Comparison of ENCODE assay signal across 25 mouse cellular contexts in the genomic region with DNA sequence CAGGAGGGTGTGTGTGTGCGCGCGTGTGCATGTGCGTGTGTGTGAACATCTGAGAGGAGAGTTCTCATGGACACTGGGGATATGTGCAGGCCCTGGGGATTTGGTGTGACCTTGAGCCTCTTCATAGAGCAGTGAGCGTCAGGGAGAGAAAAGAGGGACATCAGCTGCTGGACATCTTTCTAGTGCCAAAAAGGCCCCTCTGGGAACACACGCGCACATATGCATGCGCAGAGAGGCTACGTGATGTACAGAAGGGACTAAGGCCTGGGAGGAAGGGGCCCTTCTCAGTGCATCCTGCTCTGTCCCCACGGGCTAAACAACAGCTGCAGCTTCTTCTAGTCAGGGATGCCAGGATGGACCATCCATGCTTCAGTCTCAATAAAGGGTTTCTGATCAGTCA. TPM values are rescaled to one million over a fixed set of nuclear protein-coding genes. Genes with fewer than 3 reads are reported as not detected.
DNase-seq lines count a peak whose midpoint lies in the region; ATAC-seq and TF ChIP-seq lines count a peak whose summit lies in the region.
"Had no signal": no experiment of that assay in that cellular context is flagged by ENCODE, and none has a peak within 500 bp of the region (broad histone marks: within the 10 kb centered on the region; RNA-seq: fewer than 3 reads in every experiment).

No protein-coding gene starts in this region.

- intact Hi-C loops in heart, postnatal 10 days (cut with DNase I), result no loop called here
- intact Hi-C loops in heart, postnatal 14 days (cut with DNase I), result no loop called here

- H3K4me2 ChIP-seq in heart, postnatal 0 days (ENCODE audit: low read depth, low read length), result no peak overlapping the region
- H3K4me2 ChIP-seq in heart, embryonic 12.5 days, result no peak overlapping the region
- H3K4me2 ChIP-seq in hindbrain, embryonic 14.5 days (replicated peaks), result no peak overlapping the region
- H3K4me2 ChIP-seq: heart, embryonic 13.5 days; hindbrain, embryonic 12.5 days; intestine, embryonic 15.5 days; midbrain, embryonic 11.5 days; neural tube, embryonic 13.5 days; stomach, embryonic 15.5 days had no signal

- no peak overlapping the region for H3K9ac ChIP-seq in heart, postnatal 0 days (replicated peaks; ENCODE audit: low read depth, low read length)
- H3K9ac ChIP-seq in heart, embryonic 12.5 days, result no peak overlapping the region
- no peak overlapping the region for H3K9ac ChIP-seq in hindbrain, embryonic 14.5 days
- H3K9ac ChIP-seq: forebrain, postnatal 0 days; heart, embryonic 13.5 days; hindbrain, embryonic 12.5 days; intestine, embryonic 15.5 days; liver, embryonic 14.5 days; neural tube, embryonic 13.5 days; stomach, embryonic 15.5 days had no signal

- H3K27me3 ChIP-seq in heart, postnatal 0 days (ENCODE audit: control insufficient read depth, insufficient read depth, low read length), result no peaks in the 10 kb centered on the region
- no peaks in the 10 kb centered on the region for H3K27me3 ChIP-seq in heart, embryonic 12.5 days (replicated peaks)
- no peaks in the 10 kb centered on the region for H3K27me3 ChIP-seq in hindbrain, embryonic 14.5 days (ENCODE audit: control insufficient read depth, insufficient read depth, low read length)
- H3K27me3 ChIP-seq: heart, embryonic 13.5 days; hindbrain, embryonic 12.5 days; intestine, embryonic 15.5 days; neural tube, embryonic 13.5 days; stomach, embryonic 15.5 days had no signal

- no peaks in the 10 kb centered on the region for H3K9me3 ChIP-seq in heart, postnatal 0 days (replicated peaks; ENCODE audit: control insufficient read depth, low read length)
- no peaks in the 10 kb centered on the region for H3K9me3 ChIP-seq in heart, embryonic 12.5 days (replicated peaks)
- H3K9me3 ChIP-seq in hindbrain, embryonic 14.5 days (ENCODE audit: control insufficient read depth, low read length), result no peaks in the 10 kb centered on the region
- H3K9me3 ChIP-seq: forebrain, embryonic 10.5 days; heart, embryonic 13.5 days; hindbrain, embryonic 12.5 days; intestine, embryonic 15.5 days; neural tube, embryonic 13.5 days; stomach, embryonic 15.5 days had no signal

- TF ChIP-seq CTCF in heart, postnatal 0 days (IDR thresholded peaks at IDR 0.05; ENCODE audit: low read depth), result no peak

- peak overlapping the region; percentile 37; the same call in 1 of the 2 replicates for H3K27ac ChIP-seq in heart, postnatal 0 days (ENCODE audit: low read depth)
- H3K27ac ChIP-seq in heart, embryonic 12.5 days (ENCODE audit: poor library complexity, severe bottlenecking), result no peak overlapping the region
- H3K27ac ChIP-seq in hindbrain, embryonic 14.5 days, result no peak overlapping the region
- H3K27ac ChIP-seq: forebrain, embryonic 10.5 days; heart, embryonic 13.5 days; hindbrain, embryonic 12.5 days; intestine, embryonic 15.5 days; liver, embryonic 14.5 days; neural tube, embryonic 13.5 days; stomach, embryonic 15.5 days had no signal

- ATAC-seq in heart, postnatal 0 days (ENCODE audit: insufficient read depth, low read depth), result peak; percentile 24; the same call in 1 of the 2 replicates
- ATAC-seq in heart, embryonic 12.5 days (ENCODE audit: insufficient number of reproducible peaks, low FRiP score), result no peak
- ATAC-seq in hindbrain, embryonic 14.5 days (ENCODE audit: low FRiP score), result no peak
- ATAC-seq: forebrain, postnatal 0 days; intestine, embryonic 15.5 days had no signal

- no peak overlapping the region for H3K4me3 ChIP-seq in heart, postnatal 0 days (ENCODE audit: low read depth, low read length)
- H3K4me3 ChIP-seq in heart, embryonic 12.5 days, result no peak overlapping the region
- H3K4me3 ChIP-seq in hindbrain, embryonic 14.5 days (replicated peaks; ENCODE audit: low read length), result no peak overlapping the region
- H3K4me3 ChIP-seq: forebrain, embryonic 10.5 days; heart, embryonic 13.5 days; hindbrain, embryonic 12.5 days; intestine, embryonic 15.5 days; neural tube, embryonic 13.5 days; stomach, embryonic 15.5 days had no signal

- peak; percentile 10 for DNase-seq in heart, postnatal 0 days (ENCODE audit: low spot score)
- peak; percentile 45 to 47 for DNase-seq in heart, postnatal 10 days
- DNase-seq in heart, postnatal 14 days, result peak; percentile 27 to 43
- DNase-seq in lung, postnatal 36 days, result peak; percentile 29
- no peak for DNase-seq in hindbrain, embryonic 14.5 days (ENCODE audit: low spot score)
- no peak for DNase-seq in cerebellum, adult 8-10 months
- DNase-seq: adrenal gland, adult 2 months; cerebellum, adult 2 months; forebrain, postnatal 0 days; kidney, adult 9 months had no signal

- H3K36me3 ChIP-seq in heart, postnatal 0 days (replicated peaks; ENCODE audit: control insufficient read depth, insufficient read depth, low read length), result peaks cover 20% of the 10 kb centered on the region; the same call in 1 of the 2 replicates
- H3K36me3 ChIP-seq in heart, embryonic 12.5 days, result peaks cover 29% of the 10 kb centered on the region
- H3K36me3 ChIP-seq in hindbrain, embryonic 14.5 days (replicated peaks; ENCODE audit: control insufficient read depth, insufficient read depth), result peaks cover 30% of the 10 kb centered on the region

- TF ChIP-seq EP300 in heart, postnatal 0 days (IDR thresholded peaks at IDR 0.05; ENCODE audit: low read depth), result no peak

- WGBS in heart, postnatal 0 days, result 81% methylated on average over 10 of the region's 10 CpGs
- WGBS in heart, embryonic 12.5 days, result 90% methylated on average over 10 of the region's 10 CpGs
- 76% methylated on average over 10 of the region's 10 CpGs for WGBS in hindbrain, embryonic 14.5 days

- H3K4me1 ChIP-seq in heart, postnatal 0 days (ENCODE audit: control insufficient read depth, insufficient read depth), result peaks cover 8% of the 10 kb centered on the region; the same call in 1 of the 2 replicates
- no peaks in the 10 kb centered on the region for H3K4me1 ChIP-seq in heart, embryonic 12.5 days (replicated peaks)
- H3K4me1 ChIP-seq in hindbrain, embryonic 14.5 days (replicated peaks; ENCODE audit: control insufficient read depth, insufficient read depth, low read length), result no peaks in the 10 kb centered on the region
- H3K4me1 ChIP-seq: forebrain, embryonic 10.5 days; intestine, embryonic 15.5 days had no signal

RNA-seq across cellular contexts. Expression of a gene that starts 1.4 kb away (rescaled TPM):
- total RNA-seq in heart, postnatal 0 days (2014; rRNA removed; ENCODE audit: low replicate concordance), result 4.6 and 38.7 TPM in 2 replicates
- polyA plus RNA-seq in heart, postnatal 0 days (2015; fragmentation: Nextera tagmentation; extraction: Ambion mirVana), result 11.7 and 13.2 TPM in 2 replicates
- polyA plus RNA-seq in heart, embryonic 12.5 days (2016; fragmentation: Nextera tagmentation; extraction: Ambion mirVana), result not detected in 2 replicates
- 10 to 100 TPM; 19.0 to 23.1 TPM for total RNA-seq in heart, postnatal 10 days (2021)
- total RNA-seq in heart, postnatal 14 days (2021), result 10 to 100 TPM; 20.4 to 25.4 TPM
- polyA plus RNA-seq in hindbrain, embryonic 14.5 days (2014; fragmentation: Nextera tagmentation; extraction: Ambion mirVana), result 9.4 and 9.8 TPM in 2 replicates
- polyA plus RNA-seq: forebrain, embryonic 10.5 days; heart, embryonic 13.5 days; hindbrain, embryonic 12.5 days; liver, embryonic 14.5 days; midbrain, embryonic 11.5 days had no signal

RNA-seq across cellular contexts. Expression of a gene that starts 14.7 kb away (rescaled TPM):
- 19.2 and 29.4 TPM in 2 replicates for total RNA-seq in heart, postnatal 0 days (2014; rRNA removed; ENCODE audit: low replicate concordance)
- polyA plus RNA-seq in heart, postnatal 0 days (2015; fragmentation: Nextera tagmentation; extraction: Ambion mirVana), result 41.1 and 42.7 TPM in 2 replicates
- polyA plus RNA-seq in heart, embryonic 12.5 days (2016; fragmentation: Nextera tagmentation; extraction: Ambion mirVana), result 69.9 and 72.1 TPM in 2 replicates
- total RNA-seq in heart, postnatal 10 days (2021), result 10 to 100 TPM; 57.7 to 74.8 TPM
- total RNA-seq in heart, postnatal 14 days (2021), result 10 to 100 TPM; 37.7 to 42.6 TPM
- 31.2 and 34.3 TPM in 2 replicates for polyA plus RNA-seq in hindbrain, embryonic 14.5 days (2014; fragmentation: Nextera tagmentation; extraction: Ambion mirVana)

RNA-seq across cellular contexts. Expression of a gene that starts 46.6 kb away (rescaled TPM):
- 36.6 and 42.6 TPM in 2 replicates for total RNA-seq in heart, postnatal 0 days (2014; rRNA removed; ENCODE audit: low replicate concordance)
- 56.7 and 59.1 TPM in 2 replicates for polyA plus RNA-seq in heart, postnatal 0 days (2015; fragmentation: Nextera tagmentation; extraction: Ambion mirVana)
- polyA plus RNA-seq in heart, embryonic 12.5 days (2016; fragmentation: Nextera tagmentation; extraction: Ambion mirVana), result 145 and 146 TPM in 2 replicates
- total RNA-seq in heart, postnatal 10 days (2021), result 10 to 100 TPM; 48.5 to 59.2 TPM
- 10 to 100 TPM; 39.2 to 40.5 TPM for total RNA-seq in heart, postnatal 14 days (2021)
- 110 and 123 TPM in 2 replicates for polyA plus RNA-seq in hindbrain, embryonic 14.5 days (2014; fragmentation: Nextera tagmentation; extraction: Ambion mirVana)

RNA-seq across cellular contexts. Expression of a gene that starts 46.8 kb away (rescaled TPM):
- not detected in 2 replicates for total RNA-seq in heart, postnatal 0 days (2014; rRNA removed; ENCODE audit: low replicate concordance)
- 0.66 and 0.75 TPM in 2 replicates for polyA plus RNA-seq in heart, postnatal 0 days (2015; fragmentation: Nextera tagmentation; extraction: Ambion mirVana)
- polyA plus RNA-seq in heart, embryonic 12.5 days (2016; fragmentation: Nextera tagmentation; extraction: Ambion mirVana), result 0.42 and 0.71 TPM in 2 replicates
- total RNA-seq in heart, postnatal 10 days (2021), result under 1 TPM; 0.14 to 0.15 TPM
- under 1 TPM; 0.14 to 0.22 TPM for total RNA-seq in heart, postnatal 14 days (2021)
- polyA plus RNA-seq in hindbrain, embryonic 14.5 days (2014; fragmentation: Nextera tagmentation; extraction: Ambion mirVana), result 2.2 and 2.8 TPM in 2 replicates
- polyA plus RNA-seq: spleen, adult 2 months had no signal

RNA-seq across cellular contexts. Expression of a gene that starts 50.8 kb away (rescaled TPM):
- total RNA-seq in heart, postnatal 0 days (2014; rRNA removed; ENCODE audit: low replicate concordance), result not detected in 2 replicates
- polyA plus RNA-seq in heart, postnatal 0 days (2015; fragmentation: Nextera tagmentation; extraction: Ambion mirVana), result not detected in 2 replicates
- polyA plus RNA-seq in heart, embryonic 12.5 days (2016; fragmentation: Nextera tagmentation; extraction: Ambion mirVana), result not detected in 2 replicates
- total RNA-seq in heart, postnatal 10 days (2021), result not detected
- not detected for total RNA-seq in heart, postnatal 14 days (2021)
- 0.12 TPM in 1 of 2 replicates, not detected in the other for polyA plus RNA-seq in hindbrain, embryonic 14.5 days (2014; fragmentation: Nextera tagmentation; extraction: Ambion mirVana)
- total RNA-seq: adrenal gland, adult 2 months; layer of hippocampus, postnatal 10 days; left cerebral cortex, postnatal 10 days had no signal
- polyA plus RNA-seq: adrenal gland, adult 2 months; cerebellum, adult 2 months; forebrain, postnatal 0 days; heart, embryonic 13.5 days; hindbrain, embryonic 12.5 days; intestine, embryonic 15.5 days; limb, embryonic 14.5 days; neural tube, embryonic 13.5 days; spleen, adult 2 months; stomach, embryonic 15.5 days; thymus, postnatal 0 days; urinary bladder, adult 2 months had no signal

Comparison
In these comparisons a context has a peak if more than half of its experiments do, and no peak if none do; other contexts are left out.
1. DNase-seq: peak in heart, postnatal 0 days (single experiment), heart, postnatal 10 days (2 of 2), heart, postnatal 14 days (2 of 2) and lung, postnatal 36 days (single experiment); none in hindbrain, embryonic 14.5 days (single experiment) and cerebellum, adult 8-10 months (single experiment).